Mouse (Mus musculus): ENCODE measurements at regions not wholly inside any gene's neighbourhood (a gene's known extent, or its start where the extent isn't known, plus 50 kb on each side); places are given as distances from the start of the nearest gene placed in this dataset.

GRCm38 (mm10) chr16:9354331-9355030, 524.6 kb downstream of the 1810013L24Rik start:
- no peak for ATAC-seq (ENCODE audit: insufficient number of reproducible peaks, insufficient read depth, low FRiP score, low TSS enrichment, low read depth)
- Histone ChIP-seq H3K36me3 (no peaks in the 10 kb centered on the region), H3K27me3 (0 out of 2 replicates have a peak, but pooled peaks cover 2% of the 10 kb centered on the region), H3K4me3 (replicated peaks) (no peak overlapping the region), H3K9me3 (0 out of 2 replicates have a peak, but pooled peaks cover 3% of the 10 kb centered on the region), H3K4me2 (no peak overlapping the region), H3K27ac (no peak overlapping the region), H3K9ac (replicated peaks) (no peak overlapping the region), H3K4me1 (replicated peaks) (no peaks in the 10 kb centered on the region)
- 77% methylated on average over 8 of the region's 8 CpGs for WGBS

GRCm38 (mm10) chr16:9358651-9359050, 528.8 kb downstream of the 1810013L24Rik start:
- Histone ChIP-seq H3K27me3 (0 out of 2 replicates have a peak, but pooled peaks cover 6% of the 10 kb centered on the region), H3K27ac (no peak overlapping the region), H3K4me2 (no peak overlapping the region), H3K36me3 (no peaks in the 10 kb centered on the region), H3K4me3 (replicated peaks) (no peak overlapping the region), H3K9ac (replicated peaks) (no peak overlapping the region), H3K4me1 (replicated peaks) (no peaks in the 10 kb centered on the region), H3K9me3 (0 out of 2 replicates have a peak, but pooled peaks cover 3% of the 10 kb centered on the region)
- ATAC-seq (ENCODE audit: insufficient number of reproducible peaks, insufficient read depth, low FRiP score, low TSS enrichment, low read depth): no peak
- 69% methylated on average over 4 of the region's 4 CpGs for WGBS

- Histone ChIP-seq H3K4me1 (replicated peaks) (peaks cover 4% of the 10 kb centered on the region; the same call in 1 of the 2 replicates), H3K27me3 (0 out of 2 replicates have a peak, but pooled peaks cover 6% of the 10 kb centered on the region), H3K4me2 (no peak overlapping the region), H3K27ac (no peak overlapping the region), H3K4me3 (replicated peaks) (no peak overlapping the region), H3K36me3 (no peaks in the 10 kb centered on the region), H3K9ac (replicated peaks) (no peak overlapping the region), H3K9me3 (0 out of 2 replicates have a peak, but pooled peaks cover 3% of the 10 kb centered on the region)
- ATAC-seq (ENCODE audit: insufficient number of reproducible peaks, insufficient read depth, low FRiP score, low TSS enrichment, low read depth): no peak
- WGBS: 90% methylated on average over 3 of the region's 3 CpGs
These were observed 529.7 kb downstream of the 1810013L24Rik start for GRCm38 (mm10) chr16:9359399-9360135.

GRCm38 (mm10) chr16:9360741-9361255, 530.9 kb downstream of the 1810013L24Rik start:
- 0 out of 2 replicates have a peak, but pooled peaks cover 6% of the 10 kb centered on the region for H3K27me3 ChIP-seq
- H3K4me1 ChIP-seq (replicated peaks): peaks cover 4% of the 10 kb centered on the region; the same call in 1 of the 2 replicates
- no peak for ATAC-seq (ENCODE audit: insufficient number of reproducible peaks, insufficient read depth, low FRiP score, low TSS enrichment, low read depth)
- no peaks in the 10 kb centered on the region for H3K36me3 ChIP-seq
- no peak overlapping the region for H3K9ac ChIP-seq (replicated peaks)
- no peak overlapping the region for H3K27ac ChIP-seq
- 0 out of 2 replicates have a peak, but pooled peaks cover 3% of the 10 kb centered on the region for H3K9me3 ChIP-seq
- WGBS: 73% methylated on average over 3 of the region's 3 CpGs
- H3K4me2 ChIP-seq: no peak overlapping the region
- no peak overlapping the region for H3K4me3 ChIP-seq (replicated peaks)

- Histone ChIP-seq H3K4me1 (replicated peaks) (peaks cover 4% of the 10 kb centered on the region; the same call in 1 of the 2 replicates), H3K4me3 (replicated peaks) (no peak overlapping the region), H3K9me3 (0 out of 2 replicates have a peak, but pooled peaks cover 3% of the 10 kb centered on the region), H3K36me3 (no peaks in the 10 kb centered on the region), H3K27me3 (0 out of 2 replicates have a peak, but pooled peaks cover 6% of the 10 kb centered on the region), H3K27ac (no peak overlapping the region), H3K9ac (replicated peaks) (no peak overlapping the region), H3K4me2 (no peak overlapping the region)
- 29% methylated on average over 11 of the region's 11 CpGs for WGBS
- ATAC-seq (ENCODE audit: insufficient number of reproducible peaks, insufficient read depth, low FRiP score, low TSS enrichment, low read depth): no peak
These were observed 532.2 kb downstream of the 1810013L24Rik start for GRCm38 (mm10) chr16:9362116-9362515.

GRCm38 (mm10) chr16:9364105-9364504, 534.2 kb downstream of the 1810013L24Rik start:
- WGBS: 34% methylated on average over 2 of the region's 2 CpGs
- H3K4me2 ChIP-seq: no peak overlapping the region
- no peak overlapping the region for H3K9ac ChIP-seq (replicated peaks)
- no peak overlapping the region for H3K4me3 ChIP-seq (replicated peaks)
- no peak for ATAC-seq (ENCODE audit: insufficient number of reproducible peaks, insufficient read depth, low FRiP score, low TSS enrichment, low read depth)
- H3K27ac ChIP-seq: no peak overlapping the region
- H3K9me3 ChIP-seq: no peaks in the 10 kb centered on the region
- peaks cover 4% of the 10 kb centered on the region; the same call in 1 of the 2 replicates for H3K4me1 ChIP-seq (replicated peaks)
- peaks cover 10% of the 10 kb centered on the region; the same call in 1 of the 2 replicates for H3K27me3 ChIP-seq
- no peaks in the 10 kb centered on the region for H3K36me3 ChIP-seq

GRCm38 (mm10) chr16:9390986-9391385, 561.1 kb downstream of the 1810013L24Rik start:
- H3K9me3 ChIP-seq: no peaks in the 10 kb centered on the region
- no peak overlapping the region for H3K27ac ChIP-seq
- H3K4me3 ChIP-seq (replicated peaks): no peak overlapping the region
- H3K27me3 ChIP-seq: no peaks in the 10 kb centered on the region
- no peaks in the 10 kb centered on the region for H3K4me1 ChIP-seq (replicated peaks)
- H3K36me3 ChIP-seq: no peaks in the 10 kb centered on the region
- WGBS: 61% methylated on average over 1 of the region's 1 CpGs
- no peak overlapping the region for H3K9ac ChIP-seq (replicated peaks)
- H3K4me2 ChIP-seq: no peak overlapping the region
- no peak for ATAC-seq (ENCODE audit: insufficient number of reproducible peaks, insufficient read depth, low FRiP score, low TSS enrichment, low read depth)

GRCm38 (mm10) chr16:9404736-9405135, 574.8 kb downstream of the 1810013L24Rik start:
- 79% methylated on average over 5 of the region's 5 CpGs for WGBS
- no peak for ATAC-seq (ENCODE audit: insufficient number of reproducible peaks, insufficient read depth, low FRiP score, low TSS enrichment, low read depth)
- H3K4me1 ChIP-seq (replicated peaks): no peaks in the 10 kb centered on the region

GRCm38 (mm10) chr16:9408196-9408595, 578.3 kb downstream of the 1810013L24Rik start:
- no peak overlapping the region for H3K27ac ChIP-seq
- WGBS: 75% methylated on average over 1 of the region's 1 CpGs

More at GRCm38 (mm10) chr16:9404736-9405135, 574.8 kb downstream of the 1810013L24Rik start:
- Histone ChIP-seq H3K9ac (replicated peaks) (no peak overlapping the region), H3K27ac (no peak overlapping the region), H3K27me3 (no peaks in the 10 kb centered on the region; the same call in 1 of the 2 replicates), H3K36me3 (no peaks in the 10 kb centered on the region), H3K4me2 (no peak overlapping the region), H3K9me3 (no peaks in the 10 kb centered on the region), H3K4me3 (replicated peaks) (no peak overlapping the region)

GRCm38 (mm10) chr16:9430509-9430908, 564.9 kb downstream of the Grin2a start:
- H3K4me3 ChIP-seq (replicated peaks): no peak overlapping the region

More at GRCm38 (mm10) chr16:9408196-9408595, 578.3 kb downstream of the 1810013L24Rik start:
- Histone ChIP-seq H3K36me3 (no peaks in the 10 kb centered on the region), H3K27me3 (no peaks in the 10 kb centered on the region; the same call in 1 of the 2 replicates), H3K9me3 (no peaks in the 10 kb centered on the region), H3K4me3 (replicated peaks) (no peak overlapping the region), H3K4me2 (no peak overlapping the region), H3K9ac (replicated peaks) (no peak overlapping the region), H3K4me1 (replicated peaks) (no peaks in the 10 kb centered on the region)
- ATAC-seq (ENCODE audit: insufficient number of reproducible peaks, insufficient read depth, low FRiP score, low TSS enrichment, low read depth): no peak

GRCm38 (mm10) chr16:9439300-9439856, 556.0 kb downstream of the Grin2a start:
- Histone ChIP-seq H3K4me2 (no peak overlapping the region), H3K9ac (replicated peaks) (no peak overlapping the region), H3K4me1 (replicated peaks) (no peaks in the 10 kb centered on the region), H3K27ac (no peak overlapping the region), H3K4me3 (replicated peaks) (no peak overlapping the region), H3K9me3 (no peaks in the 10 kb centered on the region), H3K36me3 (no peaks in the 10 kb centered on the region), H3K27me3 (no peaks in the 10 kb centered on the region)
- 23% methylated on average over 2 of the region's 2 CpGs for WGBS
- no peak for ATAC-seq (ENCODE audit: insufficient number of reproducible peaks, insufficient read depth, low FRiP score, low TSS enrichment, low read depth)

More at GRCm38 (mm10) chr16:9430509-9430908, 564.9 kb downstream of the Grin2a start:
- no peak overlapping the region for H3K9ac ChIP-seq (replicated peaks)
- no peaks in the 10 kb centered on the region for H3K9me3 ChIP-seq
- no peaks in the 10 kb centered on the region for H3K27me3 ChIP-seq
- ATAC-seq (ENCODE audit: insufficient number of reproducible peaks, insufficient read depth, low FRiP score, low TSS enrichment, low read depth): no peak
- no peaks in the 10 kb centered on the region for H3K36me3 ChIP-seq
- H3K27ac ChIP-seq: no peak overlapping the region
- no peaks in the 10 kb centered on the region for H3K4me1 ChIP-seq (replicated peaks)
- H3K4me2 ChIP-seq: no peak overlapping the region

Data from limb, embryonic 12.5 days (tissue).